Mouse (Mus musculus): ENCODE measurements at regions not wholly inside any gene's neighbourhood (a gene's known extent, or its start where the extent isn't known, plus 50 kb on each side); places are given as distances from the start of the nearest gene placed in this dataset.
"Not testable (repeated sequence)": the region's sequence is repeated elsewhere in the genome, so short reads cannot be mapped to it uniquely, and the experiment has no call there.

DNA sequence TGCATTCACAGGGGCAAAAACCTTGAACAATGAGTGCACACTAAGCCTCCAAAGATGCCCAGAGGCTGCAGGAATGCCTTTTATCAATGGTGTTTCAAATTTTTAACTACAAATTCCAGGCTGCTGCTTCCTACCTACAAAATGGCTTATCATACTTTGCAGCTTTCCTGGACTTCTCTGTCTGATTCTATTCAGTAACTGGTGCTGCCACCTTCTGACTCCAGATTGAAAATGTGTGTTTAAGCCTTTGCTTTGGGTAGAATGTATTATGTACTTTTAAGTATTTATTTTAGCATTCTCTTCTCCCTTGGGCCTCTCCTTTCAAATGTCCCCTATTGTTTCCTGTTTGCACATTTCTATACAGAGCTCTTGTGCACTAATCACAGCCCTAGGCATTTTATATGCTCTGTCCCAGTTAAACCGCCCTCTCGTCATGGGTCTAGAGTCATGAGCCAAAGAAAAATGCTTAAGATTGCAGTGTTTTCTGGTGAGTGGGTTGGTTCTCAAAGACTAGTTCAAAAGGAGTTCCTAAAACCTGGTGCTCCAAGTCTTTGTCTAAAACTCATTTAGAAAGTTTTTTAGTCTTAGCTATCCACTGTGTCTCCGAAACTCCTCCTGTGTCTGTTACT lies 472.3 kb upstream of the Dpp10 start:
- peak in 1 of 2 experiments; percentile 12 for DNase-seq (ENCODE audit: low spot score in 2 of 2)

DNA sequence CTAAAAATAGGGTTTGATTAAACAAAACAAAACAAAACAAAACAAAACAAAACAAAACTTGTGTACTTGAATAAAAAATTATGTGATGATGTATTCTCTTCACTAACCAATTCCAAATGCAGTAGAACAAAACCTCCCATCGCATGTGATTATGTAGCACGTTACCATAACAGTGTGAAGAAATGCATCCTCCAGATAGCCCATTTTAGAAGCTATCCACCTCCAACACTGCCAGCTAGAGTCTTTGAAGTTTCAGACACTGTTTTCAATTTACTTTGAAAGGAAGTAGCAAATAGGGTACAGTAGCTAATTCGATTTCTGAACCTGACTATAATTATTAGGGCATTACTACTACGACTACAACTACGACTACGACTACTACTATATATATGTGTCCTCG lies 465.1 kb upstream of the Dpp10 start:
- no peak for DNase-seq (ENCODE audit: low spot score in 2 of 2)

- DNase-seq (ENCODE audit: low spot score in 2 of 2), result no peak
Measured at GRCm38 (mm10) chr1:124488456-124488855, 443.1 kb upstream of the Dpp10 start.

DNA sequence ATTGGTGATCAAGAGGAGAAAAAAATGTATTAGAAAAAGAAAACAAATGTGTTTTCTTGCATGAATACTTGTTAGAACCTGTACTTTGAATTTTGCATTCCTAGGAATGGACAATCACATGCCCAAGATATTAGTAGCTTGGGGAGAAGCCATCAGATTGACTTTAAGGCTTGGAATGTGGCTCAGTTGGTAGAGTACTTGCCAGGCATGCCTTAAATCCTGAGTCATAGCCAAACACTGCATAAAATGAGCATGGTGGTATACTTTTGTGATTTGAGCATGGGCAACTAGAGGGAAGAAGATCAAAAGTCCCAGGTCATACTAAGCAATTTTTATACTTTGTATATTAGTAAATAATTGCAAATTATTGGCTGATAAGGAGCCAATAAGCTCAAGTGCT lies 442.6 kb upstream of the Dpp10 start:
- DNase-seq (ENCODE audit: low spot score in 2 of 2), result no peak

- DNase-seq (ENCODE audit: low spot score in 2 of 2), result peak; percentile 4 to 6
Measured at GRCm38 (mm10) chr1:124450128-124450527, 404.8 kb upstream of the Dpp10 start.

DNA sequence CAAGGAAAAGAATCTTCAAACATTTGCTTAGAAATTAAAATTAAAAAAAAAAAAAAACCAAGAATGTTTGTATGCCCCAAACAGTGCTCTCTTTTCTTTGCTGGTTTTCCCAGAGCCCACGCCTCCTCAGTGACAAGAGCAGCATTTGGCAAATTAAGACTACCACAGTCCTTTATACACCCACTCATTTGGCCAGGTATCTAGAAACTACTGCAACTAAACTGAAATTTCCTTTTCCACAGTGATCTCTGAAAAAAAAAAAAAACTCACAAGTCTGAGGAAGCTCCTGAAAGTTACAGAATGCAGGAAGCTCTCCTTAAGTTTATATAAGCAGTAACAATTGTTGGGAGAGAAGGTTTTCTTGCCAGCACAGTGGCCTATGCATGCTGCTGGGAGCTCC lies 394.2 kb upstream of the Dpp10 start:
- no peak for DNase-seq (ENCODE audit: low spot score in 2 of 2)

GRCm38 (mm10) chr1:124435850-124436249 lies 390.5 kb upstream of the Dpp10 start:
- DNase-seq (ENCODE audit: low spot score in 2 of 2), result no peak

DNA sequence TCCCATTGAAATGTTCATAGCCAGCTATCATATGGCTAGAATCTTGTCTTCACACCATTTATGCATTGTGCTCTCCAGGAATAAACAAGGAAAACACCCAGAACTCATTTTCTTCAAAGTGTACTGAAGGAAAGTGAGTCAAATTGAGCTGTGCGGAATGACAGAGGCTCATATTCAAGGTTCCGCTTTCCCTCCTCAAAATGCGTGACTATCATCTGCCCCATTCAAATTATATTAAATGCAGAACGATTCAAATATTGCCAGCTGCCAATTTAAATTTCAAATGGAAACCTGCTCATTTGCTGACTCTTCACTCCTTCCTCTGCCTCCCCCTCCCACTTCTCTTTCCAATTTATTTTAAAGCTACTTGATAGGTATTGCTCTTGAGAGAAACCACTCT lies 384.2 kb upstream of the Dpp10 start:
- no peak for DNase-seq (ENCODE audit: low spot score in 2 of 2)

DNA sequence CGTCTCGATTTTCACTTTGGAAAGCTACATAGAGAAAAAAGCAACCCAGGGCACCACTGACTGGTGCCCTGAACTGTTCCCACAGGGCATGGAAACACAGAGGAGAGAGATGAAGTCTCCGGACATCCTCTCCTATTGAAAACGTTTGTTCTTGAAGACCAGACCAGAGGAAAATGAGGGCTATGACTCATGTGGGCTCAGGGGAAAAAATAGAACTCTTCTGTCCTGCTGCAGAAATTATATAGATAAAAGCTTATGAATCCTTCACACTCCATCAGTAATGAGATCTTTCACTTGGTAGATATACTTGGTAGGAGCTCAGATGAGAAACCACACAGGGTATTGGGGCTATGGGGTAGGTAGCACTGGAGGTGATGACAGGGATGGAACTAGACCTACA lies 371.4 kb upstream of the Dpp10 start:
- DNase-seq (ENCODE audit: low spot score in 2 of 2), result no peak

GRCm38 (mm10) chr1:124410236-124410635 lies 364.9 kb upstream of the Dpp10 start:
- no peak for DNase-seq (ENCODE audit: low spot score in 2 of 2)

DNA sequence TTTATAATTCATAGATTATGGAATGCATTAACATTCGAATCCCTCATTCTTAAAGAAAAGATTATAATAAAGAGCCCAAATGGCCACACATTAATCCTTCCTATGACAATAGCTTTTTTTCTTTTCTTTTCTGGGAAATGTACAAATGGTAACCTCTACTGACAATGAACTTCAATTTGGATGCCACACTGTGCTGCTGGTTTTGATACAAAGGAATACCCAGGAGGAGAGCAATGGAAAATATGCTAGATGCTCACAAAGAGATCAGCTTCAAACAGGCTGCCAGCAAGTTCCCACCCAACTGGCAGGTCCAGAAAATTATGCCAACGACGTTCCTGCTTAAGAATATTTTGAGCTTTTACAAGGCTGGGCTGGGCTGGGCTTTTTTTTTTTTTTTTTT lies 364.4 kb upstream of the Dpp10 start:
- no peak for DNase-seq (ENCODE audit: low spot score in 2 of 2)

DNA sequence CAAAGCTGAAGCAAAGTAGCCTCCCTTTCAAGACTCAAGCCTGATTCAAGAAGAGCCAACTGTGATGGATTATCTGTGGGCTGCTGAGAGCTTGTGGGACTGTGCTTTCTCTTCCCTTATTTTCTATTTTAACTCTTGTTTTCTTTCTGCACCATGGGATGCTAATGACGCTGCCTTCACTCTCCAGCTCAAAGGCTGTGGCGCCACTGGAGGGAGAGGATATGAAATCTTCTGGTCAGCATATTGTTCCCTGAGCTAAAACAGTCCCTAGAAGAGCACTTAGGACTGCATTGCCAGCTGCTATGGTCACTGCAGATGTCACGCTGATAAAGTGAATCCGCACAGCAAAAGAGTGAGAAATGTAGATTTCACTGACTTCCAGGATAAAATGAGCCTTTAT lies 324.2 kb upstream of the Dpp10 start:
- DNase-seq (ENCODE audit: low spot score in 2 of 2), result no peak

DNA sequence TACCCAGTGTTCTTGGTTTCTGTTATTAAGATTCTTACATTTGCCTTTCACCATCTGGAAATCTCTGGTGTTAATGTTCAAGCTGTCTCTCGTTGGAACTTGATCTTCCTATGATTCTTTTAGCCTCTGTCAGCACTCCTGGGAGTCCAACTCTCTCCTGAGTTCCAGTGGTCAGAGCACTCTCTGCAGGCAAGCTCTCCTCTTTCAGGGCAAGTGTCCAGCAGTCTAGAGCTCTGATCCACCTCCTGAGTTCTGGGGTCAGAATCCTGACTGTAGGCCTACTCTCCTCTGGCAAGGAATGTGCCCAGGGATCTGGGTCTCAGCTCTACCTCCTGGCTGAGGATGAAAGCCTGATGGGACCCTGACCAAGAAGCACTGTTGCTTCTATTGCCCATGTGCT lies 303.1 kb upstream of the Dpp10 start:
- DNase-seq (ENCODE audit: low spot score in 2 of 2), result not testable (repeated sequence)

- no peak for DNase-seq (ENCODE audit: low spot score in 2 of 2)
Measured at GRCm38 (mm10) chr1:124339444-124339843, 294.1 kb upstream of the Dpp10 start.

- DNase-seq (ENCODE audit: low spot score in 2 of 2), result no peak
Measured at GRCm38 (mm10) chr1:124338648-124339047, 293.3 kb upstream of the Dpp10 start.

GRCm38 (mm10) chr1:124332294-124332693 lies 286.9 kb upstream of the Dpp10 start:
- no peak for DNase-seq (ENCODE audit: low spot score in 2 of 2)
